Mouse (Mus musculus) spleen, adult 2 months (tissue): ENCODE measurements around the gene Zzef1.

Experiments
- CTCF ChIP-seq: fragments of 200-500 bp; IDR thresholded peaks from 2 replicates; pipeline ENCODE4 v1.5.1; 2011; ENCODE audit warnings: mild to moderate bottlenecking, inconsistent platforms; ENCODE audit not compliant: insufficient read depth, insufficient read length, insufficient replicate concordance; ENCODE audit errors: extremely low read depth
- POLR2A ChIP-seq: fragments of 200-500 bp; IDR thresholded peaks from 2 replicates; pipeline ENCODE4 v1.6.1; 2011; ENCODE audit warnings: low read depth, low read length, inconsistent platforms

DNA sequence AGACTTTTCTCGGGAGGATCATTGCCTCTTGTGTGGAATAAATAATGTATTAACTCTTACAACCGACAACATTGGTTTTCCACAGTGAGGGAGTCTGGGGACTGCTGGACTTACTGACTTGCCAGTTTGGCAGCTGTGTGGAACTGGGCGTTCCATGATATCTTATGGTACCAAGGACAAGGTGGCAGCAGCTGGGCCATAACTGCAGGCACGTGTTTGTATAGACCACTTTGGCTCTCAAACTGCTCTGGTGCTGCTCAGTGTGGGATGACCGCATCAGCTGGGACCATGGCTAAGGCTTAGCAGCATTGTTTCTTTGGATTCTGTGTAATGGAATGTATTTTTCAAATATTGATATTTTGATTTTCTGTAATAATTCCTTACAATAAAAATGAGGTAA, 25.2 kb upstream of the Zzef1 start:
- TF ChIP-seq CTCF: no peak
- TF ChIP-seq POLR2A: no peak
